In the genomic region with DNA sequence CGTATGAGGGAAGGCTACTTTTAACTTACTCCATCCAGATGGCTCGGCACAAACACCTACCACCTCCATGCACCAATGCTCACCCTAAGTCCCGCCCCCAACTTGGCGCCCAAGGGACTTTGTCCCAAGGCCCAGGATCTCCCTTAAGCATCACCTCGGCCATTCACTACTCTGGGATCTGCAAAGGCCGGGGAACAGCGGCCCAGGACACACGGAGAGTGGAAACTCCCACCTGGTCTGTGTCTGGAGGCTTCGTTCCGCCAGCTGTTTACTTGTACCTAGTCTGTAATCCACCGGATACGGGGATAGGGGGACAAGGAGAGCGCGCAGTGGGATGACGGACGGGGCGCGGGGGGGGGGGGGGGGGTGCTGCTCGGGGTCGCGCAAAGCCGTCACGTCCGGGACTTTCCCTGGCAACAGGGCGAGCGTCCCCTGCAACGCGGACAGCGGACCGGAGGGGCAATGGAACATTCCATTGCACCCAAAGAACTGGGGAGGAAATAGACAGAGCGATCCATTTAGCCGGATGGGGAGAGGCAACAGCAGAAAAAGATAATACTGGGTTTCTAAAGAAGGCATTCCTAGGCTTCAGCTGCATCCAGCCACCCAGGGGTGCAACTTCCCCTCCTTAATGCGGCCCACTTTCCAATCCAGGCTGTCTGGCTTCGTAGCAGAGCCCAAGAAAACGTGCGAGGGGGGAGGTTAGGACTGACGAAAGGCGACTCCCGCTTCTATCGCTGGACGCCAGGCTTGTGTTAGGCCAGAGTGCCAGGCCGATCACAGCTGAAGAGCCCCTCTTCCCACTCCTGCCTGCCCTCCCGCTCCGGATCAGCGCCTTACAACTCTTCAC, we compare ENCODE assay signal across 8 mouse cellular contexts. TPM values are rescaled to one million over a fixed set of nuclear protein-coding genes. Genes with fewer than 3 reads are reported as not detected.
DNase-seq lines count a peak whose midpoint lies in the region; ATAC-seq lines count a peak whose summit lies in the region.

No protein-coding gene starts in this region.

- WGBS in embryonic facial prominence, embryonic 10.5 days: under 1% methylated on average over 45 of the region's 45 CpGs
- WGBS in intestine, embryonic 15.5 days: under 1% methylated on average over 42 of the region's 45 CpGs
- under 1% methylated on average over 45 of the region's 45 CpGs for WGBS in midbrain, embryonic 10.5 days

- H3K27ac ChIP-seq in embryonic facial prominence, embryonic 10.5 days (replicated peaks): peak overlapping the region; percentile 92
- H3K27ac ChIP-seq in intestine, embryonic 15.5 days: peak overlapping the region; percentile 96
- peak overlapping the region; percentile 94 for H3K27ac ChIP-seq in midbrain, embryonic 10.5 days (replicated peaks)

- peaks cover 29% of the 10 kb centered on the region for H3K36me3 ChIP-seq in embryonic facial prominence, embryonic 10.5 days (replicated peaks)
- peaks cover 14% of the 10 kb centered on the region; the same call in 1 of the 2 replicates for H3K36me3 ChIP-seq in intestine, embryonic 15.5 days
- peaks cover 24% of the 10 kb centered on the region for H3K36me3 ChIP-seq in midbrain, embryonic 10.5 days

- peaks cover 64% of the 10 kb centered on the region for H3K4me1 ChIP-seq in embryonic facial prominence, embryonic 10.5 days
- H3K4me1 ChIP-seq in intestine, embryonic 15.5 days (replicated peaks): peaks cover 40% of the 10 kb centered on the region
- H3K4me1 ChIP-seq in midbrain, embryonic 10.5 days: peaks cover 65% of the 10 kb centered on the region

- H3K4me3 ChIP-seq in embryonic facial prominence, embryonic 10.5 days: peak overlapping the region; percentile 77
- H3K4me3 ChIP-seq in intestine, embryonic 15.5 days (replicated peaks): peak overlapping the region; percentile 69
- peak overlapping the region; percentile 64 for H3K4me3 ChIP-seq in midbrain, embryonic 10.5 days

- H3K27me3 ChIP-seq in embryonic facial prominence, embryonic 10.5 days (replicated peaks; ENCODE audit: low read depth, poor library complexity, severe bottlenecking): peaks cover 39% of the 10 kb centered on the region
- peaks cover 24% of the 10 kb centered on the region for H3K27me3 ChIP-seq in intestine, embryonic 15.5 days (replicated peaks)
- peaks cover 42% of the 10 kb centered on the region for H3K27me3 ChIP-seq in midbrain, embryonic 10.5 days (ENCODE audit: low read depth, poor library complexity, severe bottlenecking)

- intact Hi-C loops in left cerebral cortex, postnatal 4 days (cut with DNase I): no loop called here

- peak; percentile 83 for ATAC-seq in intestine, embryonic 15.5 days

- DNase-seq in adrenal gland, postnatal 10 days: peak; percentile 91
- peak; percentile 94 for DNase-seq in embryonic facial prominence, embryonic 10.5 days (ENCODE audit: low spot score)
- peak; percentile 70 to 90 for DNase-seq in gastrocnemius, postnatal 4 days (ENCODE audit: low spot score in 2 of 2)
- DNase-seq in left cerebral cortex, postnatal 4 days: peak; percentile 92
- DNase-seq in midbrain, embryonic 10.5 days (ENCODE audit: low spot score): peak; percentile 93
- peak; percentile 83 to 84 for DNase-seq in right cerebral cortex, postnatal 36 days (ENCODE audit: low spot score in 2 of 2)
- DNase-seq in yolk sac, embryonic 10.5 days (ENCODE audit: low spot score): peak; percentile 94

- H3K9ac ChIP-seq in intestine, embryonic 15.5 days: peak overlapping the region; percentile 66

- peak overlapping the region; percentile 92 for H3K4me2 ChIP-seq in intestine, embryonic 15.5 days (replicated peaks)

- no peaks in the 10 kb centered on the region for H3K9me3 ChIP-seq in embryonic facial prominence, embryonic 10.5 days
- H3K9me3 ChIP-seq in intestine, embryonic 15.5 days: no peaks in the 10 kb centered on the region
- H3K9me3 ChIP-seq in midbrain, embryonic 10.5 days (replicated peaks): no peaks in the 10 kb centered on the region

RNA-seq across cellular contexts. Expression of gene Ppt2, which starts 1.0 kb away (rescaled TPM):
- 10 to 100 TPM; 47.8 to 48.0 TPM for total RNA-seq in adrenal gland, postnatal 10 days (2021)
- polyA plus RNA-seq in embryonic facial prominence, embryonic 10.5 days (2016; fragmentation: Nextera tagmentation; extraction: Ambion mirVana): 18.6 and 19.5 TPM in 2 replicates
- 10 to 100 TPM; 35.9 to 44.8 TPM for total RNA-seq in gastrocnemius, postnatal 4 days (2021)
- polyA plus RNA-seq in intestine, embryonic 15.5 days (2015; fragmentation: Nextera tagmentation; extraction: Ambion mirVana): 27.8 and 29.6 TPM in 2 replicates
- 10 to 100 TPM; 30.3 to 32.7 TPM for total RNA-seq in left cerebral cortex, postnatal 4 days (2021)
- 22.5 and 23.6 TPM in 2 replicates for polyA plus RNA-seq in midbrain, embryonic 10.5 days (2016; fragmentation: Nextera tagmentation; extraction: Ambion mirVana)

RNA-seq across cellular contexts. Expression of gene Prrt1, which starts 2.0 kb away (rescaled TPM):
- 1 to 10 TPM; 4.5 to 7.9 TPM for total RNA-seq in adrenal gland, postnatal 10 days (2021)
- polyA plus RNA-seq in embryonic facial prominence, embryonic 10.5 days (2016; fragmentation: Nextera tagmentation; extraction: Ambion mirVana): 0.12 and 0.18 TPM in 2 replicates
- under 1 TPM; 0.34 to 0.76 TPM for total RNA-seq in gastrocnemius, postnatal 4 days (2021)
- polyA plus RNA-seq in intestine, embryonic 15.5 days (2015; fragmentation: Nextera tagmentation; extraction: Ambion mirVana): 0.40 and 0.49 TPM in 2 replicates
- total RNA-seq in left cerebral cortex, postnatal 4 days (2021): 10 to 100 TPM; 78.2 to 81.9 TPM
- polyA plus RNA-seq in midbrain, embryonic 10.5 days (2016; fragmentation: Nextera tagmentation; extraction: Ambion mirVana): 0.54 and 1.2 TPM in 2 replicates

RNA-seq across cellular contexts. Expression of gene Egfl8, which starts 11.5 kb away (rescaled TPM):
- total RNA-seq in adrenal gland, postnatal 10 days (2021): 1 to 10 TPM; 6.1 to 9.9 TPM
- 4.0 and 4.2 TPM in 2 replicates for polyA plus RNA-seq in embryonic facial prominence, embryonic 10.5 days (2016; fragmentation: Nextera tagmentation; extraction: Ambion mirVana)
- total RNA-seq in gastrocnemius, postnatal 4 days (2021): 10 to 100 TPM; 20.7 to 23.1 TPM
- polyA plus RNA-seq in intestine, embryonic 15.5 days (2015; fragmentation: Nextera tagmentation; extraction: Ambion mirVana): 3.0 and 3.4 TPM in 2 replicates
- 1 to 10 TPM; 4.9 to 5.9 TPM for total RNA-seq in left cerebral cortex, postnatal 4 days (2021)
- polyA plus RNA-seq in midbrain, embryonic 10.5 days (2016; fragmentation: Nextera tagmentation; extraction: Ambion mirVana): 4.3 TPM in 2 replicates

RNA-seq across cellular contexts. Expression of gene Fkbpl, which starts 17.2 kb away (rescaled TPM):
- 10 to 100 TPM; 11.8 to 14.4 TPM for total RNA-seq in adrenal gland, postnatal 10 days (2021)
- polyA plus RNA-seq in embryonic facial prominence, embryonic 10.5 days (2016; fragmentation: Nextera tagmentation; extraction: Ambion mirVana): 16.6 and 17.3 TPM in 2 replicates
- total RNA-seq in gastrocnemius, postnatal 4 days (2021): 1 to 10 TPM; 8.1 to 8.3 TPM
- polyA plus RNA-seq in intestine, embryonic 15.5 days (2015; fragmentation: Nextera tagmentation; extraction: Ambion mirVana): 12.1 and 13.7 TPM in 2 replicates
- 10 to 100 TPM in 1 of 2 experiments, 1 to 10 TPM in 1; 7.9 to 10.5 TPM for total RNA-seq in left cerebral cortex, postnatal 4 days (2021)
- polyA plus RNA-seq in midbrain, embryonic 10.5 days (2016; fragmentation: Nextera tagmentation; extraction: Ambion mirVana): 16.8 and 18.9 TPM in 2 replicates

RNA-seq across cellular contexts. Expression of gene Atf6b, which starts 19.6 kb away (rescaled TPM):
- 10 to 100 TPM; 37.8 to 40.1 TPM for total RNA-seq in adrenal gland, postnatal 10 days (2021)
- polyA plus RNA-seq in embryonic facial prominence, embryonic 10.5 days (2016; fragmentation: Nextera tagmentation; extraction: Ambion mirVana): 103 and 104 TPM in 2 replicates
- 10 to 100 TPM; 20.1 to 22.5 TPM for total RNA-seq in gastrocnemius, postnatal 4 days (2021)
- 67.5 and 68.2 TPM in 2 replicates for polyA plus RNA-seq in intestine, embryonic 15.5 days (2015; fragmentation: Nextera tagmentation; extraction: Ambion mirVana)
- total RNA-seq in left cerebral cortex, postnatal 4 days (2021): 10 to 100 TPM; 72.8 to 75.4 TPM
- polyA plus RNA-seq in midbrain, embryonic 10.5 days (2016; fragmentation: Nextera tagmentation; extraction: Ambion mirVana): 111 and 123 TPM in 2 replicates

Comparison
In these comparisons a context has a peak if more than half of its experiments do, and no peak if none do; other contexts are left out.
1. Peak in every context shown above with its lines: DNase-seq, ATAC-seq, H3K4me3 ChIP-seq and H3K27ac ChIP-seq.
2. RNA of gene Prrt1, which starts 2.0 kb away (total RNA-seq): 78.2 to 81.9 TPM in left cerebral cortex, postnatal 4 days; 4.5 to 7.9 TPM in adrenal gland, postnatal 10 days and 0.34 to 0.76 TPM in gastrocnemius, postnatal 4 days; every median in the first group is over 4 times any median in the second.